Mouse (Mus musculus) forebrain, embryonic 16.5 days (tissue): Measurements from ENCODE around the gene Angptl1. TPM values are rescaled to one million over a fixed set of nuclear protein-coding genes. Genes with fewer than 3 reads are reported as not detected.
A peak's percentile ranks its signal among the peaks of the same experiment; 100 is the strongest.

ENCODE experiments used
- ATAC-seq: fragments of 200-750 bp; cut with Nextera tagmentation; 2 replicates; pipeline ENCODE4 v1.8.0; 2017; ENCODE audit warnings: mild to moderate bottlenecking, moderate library complexity
- H3K27ac ChIP-seq: fragments of 300-500 bp; sonication (generic); 2 replicates; pipeline ENCODE4 v1.5.1; 2014; ENCODE audit warnings: low read length, control low read depth
- H3K27me3 ChIP-seq: fragments of 300-500 bp; sonication (generic); replicated peaks from 2 replicates; pipeline ENCODE4 v1.6.1; 2014; ENCODE audit warnings: low read length; ENCODE audit not compliant: control insufficient read depth, insufficient read depth
- H3K36me3 ChIP-seq: fragments of 300-500 bp; sonication (generic); 2 replicates; pipeline ENCODE4 v1.6.1; 2014; ENCODE audit not compliant: control insufficient read depth, insufficient read depth
- H3K4me1 ChIP-seq: fragments of 300-500 bp; sonication (generic); replicated peaks from 2 replicates; pipeline ENCODE4 v1.6.1; 2014; ENCODE audit warnings: low read length; ENCODE audit not compliant: control insufficient read depth, insufficient read depth
- H3K4me2 ChIP-seq: fragments of 300-500 bp; sonication (generic); 2 replicates; pipeline ENCODE4 v1.6.1; 2014; ENCODE audit warnings: mild to moderate bottlenecking, low read length, control low read depth
- H3K4me3 ChIP-seq: fragments of 300-500 bp; sonication (generic); replicated peaks from 2 replicates; pipeline ENCODE4 v1.5.1; 2014; ENCODE audit warnings: mild to moderate bottlenecking, low read length, control low read depth
- H3K9ac ChIP-seq: fragments of 300-500 bp; sonication (generic); replicated peaks from 2 replicates; pipeline ENCODE4 v1.6.1; 2014; ENCODE audit warnings: low read depth, low read length, control low read depth
- H3K9me3 ChIP-seq: fragments of 300-500 bp; sonication (generic); 2 replicates; pipeline ENCODE4 v1.6.1; 2016; ENCODE audit warnings: low read length; ENCODE audit not compliant: control insufficient read depth
- WGBS: fragments of 180-500 bp; shearing (Covaris S2); extraction: QIAGEN DNeasy Blood & Tissue Kit; methylation state at CpG from one replicate; pipeline ENCODE4 v1.1.7; 2014; 5-methylcytosine and 5-hydroxymethylcytosine counted together
- polyA plus RNA-seq: library from polyadenylated mRNA; unstranded; fragments of >200 nt; fragmentation: Nextera tagmentation; extraction: Ambion mirVana; gene quantifications from 2 replicates; pipeline ENCODE4 v1.2.1, GENCODE M21; 2015

The Angptl1 gene
- polyA plus RNA-seq, result 0.87 and 1.5 TPM in 2 replicates

DNA sequence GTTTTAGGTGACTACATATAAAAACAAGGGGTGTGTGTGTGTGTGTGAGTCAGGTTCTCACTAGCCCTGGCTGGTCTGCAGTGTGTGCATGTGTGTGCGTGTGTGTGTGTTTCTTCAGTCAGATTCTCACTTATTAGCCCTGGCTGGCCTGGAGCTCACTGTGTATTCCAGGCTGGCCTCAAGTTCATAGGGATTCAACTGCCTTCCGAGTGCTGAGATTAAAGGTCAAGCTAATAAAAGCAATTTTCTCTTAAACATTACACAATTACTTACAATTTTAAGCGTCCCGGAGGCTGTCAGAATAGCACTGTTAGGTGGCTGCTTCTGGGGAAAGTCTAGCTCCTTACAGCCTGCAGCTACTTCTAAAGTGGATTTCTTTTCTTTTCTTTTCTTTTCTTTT, at the start of gene Angptl1:
Gene Angptl1 (plus strand): TSS at position 386 of the 400 bp plus-strand sequence.
- Histone ChIP-seq H3K9ac (0 out of 2 replicates have a peak within 1 kb of the TSS, but pooled peaks have one; percentile 15), H3K9me3 (no peaks in the 10 kb centered on the region)
- WGBS, result 14% methylated on average over 4 of the region's 4 CpGs

DNA sequence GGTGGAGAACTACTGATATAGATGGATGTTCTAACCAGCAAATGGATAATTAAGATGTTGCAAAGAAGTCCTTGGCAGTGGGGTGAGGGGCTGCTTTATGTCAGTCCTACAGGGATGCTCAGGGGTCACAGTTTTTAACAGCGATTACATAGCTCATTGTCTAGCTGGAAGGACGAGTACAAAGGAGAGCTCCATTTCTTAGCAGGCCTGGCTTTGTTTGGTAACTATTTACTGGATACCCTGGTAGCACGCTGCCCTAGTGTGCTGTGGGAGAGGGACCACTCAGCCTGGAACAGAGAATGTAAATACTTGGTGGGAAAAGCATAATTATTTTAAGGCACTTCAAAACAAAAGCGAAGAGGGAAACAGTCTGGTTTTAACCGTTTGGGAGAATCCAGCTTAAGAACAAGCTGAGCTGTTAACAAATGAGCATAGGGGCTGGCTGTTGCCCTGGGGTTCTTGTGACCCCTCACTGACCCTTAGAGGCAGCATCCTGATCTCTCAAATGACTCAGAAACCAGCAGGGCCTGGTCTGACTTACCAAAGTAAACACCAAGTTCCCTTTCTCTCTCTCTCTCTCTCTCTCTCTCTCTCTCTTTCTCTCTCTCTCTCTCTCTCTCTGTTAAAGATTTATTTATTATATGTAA, 48.4 kb upstream of the Angptl1 start:
- Histone ChIP-seq H3K9me3 (no peaks in the 10 kb centered on the region), H3K27ac (no peak overlapping the region), H3K27me3 (no peaks in the 10 kb centered on the region), H3K4me1 (0 out of 2 replicates have a peak, but pooled peaks cover 3% of the 10 kb centered on the region), H3K36me3 (no peaks in the 10 kb centered on the region), H3K4me3 (no peak overlapping the region), H3K4me2 (no peak overlapping the region), H3K9ac (no peak overlapping the region)
- 9% methylated on average over 5 of the region's 5 CpGs for WGBS
- no peak for ATAC-seq

More for the DNA sequence above, at the start of gene Angptl1:
- no peak within 1 kb of the TSS for H3K4me3 ChIP-seq
- no peaks in the 10 kb centered on the region for H3K36me3 ChIP-seq
- peaks cover 14% of the 10 kb centered on the region for H3K4me1 ChIP-seq
- peak within 1 kb of the TSS; percentile 8; the same call in 1 of the 2 replicates for H3K4me2 ChIP-seq
- ATAC-seq, result peak; percentile 58; the same call in 1 of the 2 replicates
- peak within 1 kb of the TSS; percentile 41; the same call in 1 of the 2 replicates for H3K27ac ChIP-seq
- H3K27me3 ChIP-seq, result no peaks in the 10 kb centered on the region

DNA sequence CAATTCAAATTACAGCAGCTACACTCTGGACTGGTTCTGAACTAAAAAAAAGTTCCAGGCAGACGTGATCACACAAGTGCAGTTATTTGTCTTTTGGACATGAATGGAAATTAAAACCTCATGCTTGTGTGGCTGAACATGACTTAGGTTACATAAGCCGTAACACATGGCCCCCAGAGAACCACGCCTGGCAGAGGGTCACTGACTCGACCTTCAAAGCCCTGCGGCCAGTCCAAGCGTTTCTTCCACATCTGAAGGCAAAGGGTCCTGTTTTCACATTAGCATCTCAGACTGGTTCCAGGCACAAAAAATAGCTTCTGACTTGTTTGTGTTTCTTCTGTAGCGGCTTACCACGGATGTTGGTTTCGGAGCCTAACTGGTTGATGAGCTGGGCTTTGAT, 42.1 kb upstream of the Angptl1 start:
- H3K9me3 ChIP-seq, result no peaks in the 10 kb centered on the region
- no peak for ATAC-seq
- WGBS, result 83% methylated on average over 9 of the region's 9 CpGs
- no peak overlapping the region for H3K4me2 ChIP-seq
- no peaks in the 10 kb centered on the region for H3K4me1 ChIP-seq
- no peaks in the 10 kb centered on the region for H3K27me3 ChIP-seq
- no peak overlapping the region for H3K4me3 ChIP-seq
- H3K36me3 ChIP-seq, result no peaks in the 10 kb centered on the region
- no peak overlapping the region for H3K27ac ChIP-seq
- no peak overlapping the region for H3K9ac ChIP-seq

DNA sequence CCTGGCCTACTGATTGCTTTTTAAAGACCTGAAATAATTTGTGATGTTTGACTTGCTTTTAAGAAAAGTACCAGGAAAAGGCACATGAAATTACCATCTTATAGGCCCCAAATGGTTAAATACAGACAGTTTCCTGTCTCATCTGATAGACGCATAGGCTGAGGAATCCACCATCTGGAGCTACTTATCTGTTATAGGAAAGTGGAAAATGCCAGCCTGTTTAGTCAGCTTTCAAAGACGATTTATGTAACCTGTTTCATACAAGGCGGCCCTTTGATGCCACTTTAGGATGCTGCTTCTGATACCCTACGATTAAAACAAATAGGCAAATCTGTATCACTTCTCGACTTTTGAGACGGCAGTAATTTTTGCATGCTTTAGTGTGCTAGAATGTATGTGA, 37.1 kb upstream of the Angptl1 start:
- no peak overlapping the region for H3K9ac ChIP-seq
- ATAC-seq, result no peak
- no peak overlapping the region for H3K4me2 ChIP-seq
- no peak overlapping the region for H3K4me3 ChIP-seq
- H3K9me3 ChIP-seq, result no peaks in the 10 kb centered on the region
- no peaks in the 10 kb centered on the region for H3K27me3 ChIP-seq
- peaks cover 6% of the 10 kb centered on the region; the same call in 1 of the 2 replicates for H3K36me3 ChIP-seq
- no peak overlapping the region for H3K27ac ChIP-seq
- 68% methylated on average over 6 of the region's 6 CpGs for WGBS
- H3K4me1 ChIP-seq, result peaks cover 3% of the 10 kb centered on the region; the same call in 1 of the 2 replicates

DNA sequence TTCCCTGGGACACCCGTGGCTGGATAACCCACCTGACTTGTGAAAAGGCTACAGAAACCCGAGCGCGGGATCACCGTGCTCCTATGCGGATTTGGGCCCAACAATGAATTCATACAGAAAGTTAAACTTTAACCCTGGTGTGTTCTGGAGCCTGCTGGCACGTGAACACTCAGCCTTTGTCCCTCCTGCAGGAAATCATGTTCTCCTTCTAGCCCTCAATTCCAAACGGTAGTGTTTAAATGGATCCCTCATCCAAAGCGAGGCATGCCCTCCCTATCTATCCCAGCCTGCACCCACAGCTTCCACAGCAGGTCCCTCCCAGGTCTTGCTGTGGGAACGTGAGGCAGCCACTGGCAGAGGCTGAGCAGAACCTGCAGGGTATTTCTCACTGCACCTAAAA, 30.0 kb upstream of the Angptl1 start:
- Histone ChIP-seq H3K27me3 (no peaks in the 10 kb centered on the region), H3K4me3 (no peak overlapping the region), H3K9me3 (no peaks in the 10 kb centered on the region), H3K27ac (no peak overlapping the region), H3K9ac (no peak overlapping the region), H3K36me3 (peaks cover 11% of the 10 kb centered on the region; the same call in 1 of the 2 replicates), H3K4me1 (peaks cover 8% of the 10 kb centered on the region), H3K4me2 (no peak overlapping the region)
- 0 out of 2 replicates have a peak, but pooled peaks have one; percentile 23 for ATAC-seq
- 57% methylated on average over 10 of the region's 10 CpGs for WGBS

DNA sequence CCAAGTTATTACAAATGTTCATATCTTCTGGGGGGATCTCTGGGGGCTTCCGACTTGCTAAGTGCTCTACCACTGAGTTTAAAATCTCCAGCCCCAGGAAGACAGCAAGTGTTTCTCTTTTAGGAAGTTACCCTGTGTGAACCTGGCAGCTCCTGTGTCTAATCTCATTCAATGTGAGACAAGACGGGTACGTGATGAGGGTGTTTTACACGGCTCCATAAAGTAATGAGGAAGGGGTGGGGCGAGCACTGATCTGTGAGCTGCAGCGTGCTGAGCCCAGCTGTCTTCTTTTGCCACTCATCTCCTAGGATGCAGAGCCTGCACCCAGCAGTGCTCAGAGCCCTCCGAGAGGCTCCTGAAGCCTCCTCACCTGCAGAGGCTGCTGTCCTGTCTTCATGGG, 26.4 kb upstream of the Angptl1 start:
- no peak overlapping the region for H3K4me3 ChIP-seq
- H3K36me3 ChIP-seq, result peaks cover 12% of the 10 kb centered on the region; the same call in 1 of the 2 replicates
- no peaks in the 10 kb centered on the region for H3K27me3 ChIP-seq
- no peak overlapping the region for H3K4me2 ChIP-seq
- no peak overlapping the region for H3K27ac ChIP-seq
- ATAC-seq, result no peak
- H3K9ac ChIP-seq, result no peak overlapping the region
- no peaks in the 10 kb centered on the region for H3K9me3 ChIP-seq
- WGBS, result 81% methylated on average over 7 of the region's 7 CpGs
- H3K4me1 ChIP-seq, result peaks cover 8% of the 10 kb centered on the region

DNA sequence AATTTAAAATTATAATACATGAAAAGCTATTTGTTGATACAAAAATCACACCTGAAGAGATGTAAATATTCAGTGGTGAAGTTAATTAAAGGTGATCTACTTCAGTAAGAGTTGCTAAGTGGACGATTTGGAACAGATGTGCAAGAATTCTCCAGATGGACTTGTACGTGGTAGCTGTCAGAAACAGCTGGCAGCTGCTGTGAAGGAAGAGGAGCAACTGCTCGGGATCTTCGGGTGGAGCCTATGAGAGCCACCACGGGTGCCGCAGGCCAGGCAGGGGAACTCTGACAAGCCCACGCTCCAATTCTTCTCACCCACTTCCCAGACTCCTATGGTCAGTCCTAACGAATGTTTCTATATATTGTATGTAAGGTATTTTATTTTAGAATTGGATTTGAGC, 25.6 kb upstream of the Angptl1 start:
- H3K9ac ChIP-seq, result no peak overlapping the region
- 83% methylated on average over 8 of the region's 8 CpGs for WGBS
- H3K4me2 ChIP-seq, result no peak overlapping the region
- H3K27ac ChIP-seq, result no peak overlapping the region
- H3K9me3 ChIP-seq, result no peaks in the 10 kb centered on the region
- no peaks in the 10 kb centered on the region for H3K27me3 ChIP-seq
- peaks cover 8% of the 10 kb centered on the region for H3K4me1 ChIP-seq
- no peak for ATAC-seq
- H3K36me3 ChIP-seq, result peaks cover 18% of the 10 kb centered on the region
- H3K4me3 ChIP-seq, result no peak overlapping the region

DNA sequence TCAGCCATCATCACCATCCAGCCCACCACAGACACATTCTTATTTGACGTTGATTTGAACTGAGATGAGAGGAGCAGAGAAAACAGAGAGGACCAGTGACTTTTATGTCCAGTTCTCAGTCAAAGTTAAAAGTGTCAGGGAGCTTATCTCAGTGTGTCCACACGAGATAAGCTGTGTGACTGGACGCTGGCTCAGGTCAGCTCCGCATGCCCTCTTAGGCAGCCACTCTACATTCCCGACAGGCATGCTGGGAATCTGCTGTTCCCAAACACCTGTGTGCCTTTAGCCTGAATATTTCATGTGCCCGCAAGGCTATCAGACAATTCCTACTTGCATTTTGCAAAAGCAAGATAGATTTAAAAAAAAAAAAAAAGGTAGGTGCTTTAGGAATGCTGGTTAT, 24.9 kb upstream of the Angptl1 start:
- Histone ChIP-seq H3K36me3 (peaks cover 22% of the 10 kb centered on the region), H3K27me3 (no peaks in the 10 kb centered on the region), H3K4me3 (no peak overlapping the region), H3K4me2 (no peak overlapping the region), H3K9ac (no peak overlapping the region), H3K27ac (no peak overlapping the region), H3K9me3 (no peaks in the 10 kb centered on the region), H3K4me1 (peaks cover 4% of the 10 kb centered on the region)
- no peak for ATAC-seq
- WGBS, result 85% methylated on average over 6 of the region's 6 CpGs

DNA sequence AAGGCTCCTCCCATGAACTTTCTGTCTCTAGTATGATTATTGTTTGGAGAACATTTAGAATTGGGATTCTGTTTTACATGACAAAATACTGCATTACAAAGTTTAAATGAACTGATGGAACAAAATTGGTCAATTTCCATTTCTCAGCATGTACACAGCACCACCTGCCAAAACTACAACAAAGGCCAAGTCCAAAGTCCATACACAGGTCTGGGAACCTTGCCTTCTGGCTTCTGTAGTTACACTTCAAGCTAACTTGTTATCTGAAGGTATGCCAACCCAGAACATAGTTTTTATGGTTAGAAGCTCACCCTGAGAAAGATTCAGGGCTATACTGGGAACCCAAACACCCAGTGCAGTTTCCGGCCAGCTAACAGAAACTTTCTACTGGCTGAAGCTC, 19.1 kb upstream of the Angptl1 start:
- no peaks in the 10 kb centered on the region for H3K9me3 ChIP-seq
- H3K9ac ChIP-seq, result no peak overlapping the region
- 94% methylated on average over 1 of the region's 1 CpGs for WGBS
- H3K4me3 ChIP-seq, result no peak overlapping the region
- H3K4me2 ChIP-seq, result no peak overlapping the region
- H3K27me3 ChIP-seq, result no peaks in the 10 kb centered on the region
- no peak for ATAC-seq
- no peaks in the 10 kb centered on the region for H3K4me1 ChIP-seq
- H3K27ac ChIP-seq, result no peak overlapping the region
- H3K36me3 ChIP-seq, result peaks cover 25% of the 10 kb centered on the region
